Mouse (Mus musculus) lung, adult 2 months (tissue): ENCODE measurements around the gene Rfx3.

Experiments used
- CTCF ChIP-seq: fragments of 200-500 bp; IDR thresholded peaks from 2 replicates; pipeline ENCODE4 v1.5.1; 2011; ENCODE audit warnings: mild to moderate bottlenecking, low read length, control low read depth; ENCODE audit not compliant: insufficient read depth
- POLR2A ChIP-seq: fragments of 200-500 bp; IDR thresholded peaks from 2 replicates; pipeline ENCODE4 v1.6.1; 2011; ENCODE audit warnings: low read depth, mild to moderate bottlenecking, control low read depth, low read length, borderline replicate concordance; ENCODE audit errors: extremely low read depth

GRCm38 (mm10) chr19:27877429-27877828 lies 133.5 kb downstream of the Rfx3 start:
- TF ChIP-seq CTCF (no peak), POLR2A (no peak)
